Mouse (Mus musculus) embryo, embryonic 11.5 days (tissue): ENCODE results near the gene Efna3.

Experiments used
- DNase-seq: peaks from one replicate; pipeline ENCODE4 v3.0.0-alpha.2; 2012; ENCODE audit warnings: low read depth, low spot score

Gene Efna3

DNA sequence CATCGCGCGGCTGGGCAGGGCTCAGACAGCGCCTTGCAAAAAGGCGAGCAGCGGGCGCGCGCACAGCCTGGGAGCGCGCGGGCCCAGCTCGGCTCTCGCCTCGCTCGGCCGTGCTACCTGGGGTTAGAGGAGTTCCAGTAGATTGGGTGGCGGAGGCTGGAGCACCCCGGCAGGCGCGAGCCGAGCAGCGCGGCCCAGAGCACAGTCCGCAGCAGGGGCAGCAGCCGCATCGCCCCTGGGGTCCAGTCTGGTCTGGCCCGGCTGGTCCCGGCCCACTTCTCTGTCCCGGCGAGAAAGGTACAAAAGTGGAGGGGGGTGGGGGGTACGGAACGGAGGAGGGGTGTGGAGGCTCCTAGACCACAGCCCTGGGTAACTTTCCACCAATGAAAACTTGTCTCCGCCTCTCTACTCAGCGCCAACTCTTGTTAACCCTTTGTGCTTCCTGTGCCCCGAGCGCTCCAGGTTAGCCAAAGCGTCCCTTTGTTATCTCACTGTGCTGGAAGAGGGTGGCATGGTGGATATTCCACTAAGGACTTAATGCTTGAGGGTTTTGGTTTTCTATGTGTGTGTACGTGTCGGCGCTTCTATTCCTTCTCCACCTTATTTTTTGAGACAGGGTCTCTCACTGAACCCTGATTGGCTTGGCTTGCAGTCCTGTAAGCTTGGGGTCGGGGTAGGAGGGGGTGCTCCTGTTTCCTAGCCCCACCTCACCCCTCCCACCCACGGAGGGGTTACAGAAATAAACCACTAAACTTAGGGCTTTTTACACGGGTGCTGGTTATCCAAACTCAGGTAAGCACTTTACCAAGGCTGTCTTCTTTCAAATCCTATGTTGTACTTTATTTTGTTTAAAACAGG is 15.2 kb upstream of the Efna3 start, which contains the start of gene Efna4:
Gene Efna4, minus strand, starts transcription at position 308 of the 858 bp plus-strand sequence.
- peak; percentile 72 for DNase-seq

DNA sequence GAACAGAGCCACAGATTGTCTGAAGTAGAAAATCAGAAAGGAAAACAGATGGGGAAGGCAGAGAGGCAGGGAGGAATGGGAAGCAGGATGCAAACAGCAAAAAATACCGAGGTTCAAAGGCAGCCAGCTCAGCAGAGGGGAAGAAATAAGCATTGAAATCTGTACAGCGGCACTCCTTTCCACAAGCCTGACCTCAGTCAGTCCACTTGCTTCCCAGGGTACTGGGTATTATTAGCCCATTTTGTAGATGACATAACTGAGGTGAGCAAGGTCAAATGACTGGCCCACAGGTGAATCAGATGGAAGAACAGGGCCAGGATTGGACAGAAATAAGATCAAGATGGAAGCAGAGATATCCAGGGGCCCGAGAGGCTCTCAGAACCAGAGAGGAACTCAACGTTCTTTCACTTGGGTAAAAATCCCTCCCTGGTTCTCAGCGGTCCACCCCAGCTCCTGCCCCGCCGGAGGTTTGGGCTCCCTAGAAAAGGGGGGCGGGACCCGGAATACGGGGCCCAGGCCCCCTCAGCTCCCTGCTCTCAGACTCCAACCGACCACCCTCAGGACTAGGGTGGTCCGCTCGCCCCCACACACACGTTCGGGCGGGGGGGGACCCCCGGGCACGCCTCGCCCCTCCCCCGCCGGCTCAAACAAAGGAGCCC is 14.4 kb upstream of the Efna3 start:
- DNase-seq = no peak

DNA sequence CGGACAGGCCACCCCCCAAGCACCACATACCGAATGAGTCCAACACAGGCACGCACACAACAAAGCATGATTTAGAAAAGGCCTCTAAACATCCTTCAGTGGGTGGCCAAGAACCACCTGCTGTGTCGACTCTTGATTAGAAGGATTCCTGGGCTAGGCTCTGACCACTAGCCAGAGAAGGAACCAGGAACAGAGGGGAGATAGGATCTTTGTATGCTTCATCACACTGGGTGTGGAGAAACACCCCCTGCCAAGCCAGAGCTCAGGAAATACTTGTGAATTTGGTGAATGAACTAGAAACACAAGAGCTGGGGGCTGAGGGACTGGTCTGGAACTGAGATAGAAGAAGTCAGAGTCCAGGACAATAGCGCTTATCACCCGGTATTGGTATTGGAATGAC is 13.8 kb upstream of the Efna3 start:
- no peak for DNase-seq

DNA sequence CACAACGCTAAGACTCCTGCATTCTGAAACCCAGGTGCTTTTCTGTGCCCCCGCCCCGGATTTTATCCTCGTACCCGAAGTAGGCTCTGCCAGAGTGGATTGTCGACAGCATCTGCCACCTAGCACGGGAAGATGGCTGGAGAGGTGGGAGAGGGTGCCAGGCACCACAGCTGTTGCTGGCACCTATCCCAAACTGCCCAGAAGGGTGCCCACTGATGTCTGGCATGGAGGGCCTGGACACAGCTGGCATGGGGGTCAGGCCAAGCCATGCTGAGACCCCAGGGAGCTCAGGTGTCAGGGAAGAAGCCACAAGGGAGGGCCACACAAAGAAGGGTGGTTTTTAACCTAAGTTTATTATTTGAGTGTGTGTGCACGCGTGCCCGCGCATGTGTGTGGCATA is 10.3 kb upstream of the Efna3 start:
- no peak for DNase-seq

DNA sequence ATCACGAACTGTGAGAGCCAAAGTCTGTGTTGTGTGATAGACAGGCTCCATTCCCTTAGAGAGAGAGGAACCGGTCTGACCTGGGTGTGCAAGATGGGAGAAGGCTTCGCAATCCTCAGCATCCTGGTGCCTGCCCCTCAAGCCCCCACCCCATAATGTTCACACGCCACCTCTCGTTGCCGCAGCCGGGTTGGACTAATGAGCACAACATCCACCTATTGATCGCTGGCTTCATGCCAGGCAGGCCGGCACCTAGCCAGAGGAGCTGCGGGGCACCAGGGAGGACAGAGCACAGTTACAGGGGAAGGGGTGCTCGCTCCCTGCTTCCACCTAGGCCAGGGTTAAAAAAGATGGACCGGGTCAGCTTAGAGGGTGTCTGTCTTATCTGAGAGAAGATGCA is 9.7 kb upstream of the Efna3 start:
- DNase-seq = no peak

DNA sequence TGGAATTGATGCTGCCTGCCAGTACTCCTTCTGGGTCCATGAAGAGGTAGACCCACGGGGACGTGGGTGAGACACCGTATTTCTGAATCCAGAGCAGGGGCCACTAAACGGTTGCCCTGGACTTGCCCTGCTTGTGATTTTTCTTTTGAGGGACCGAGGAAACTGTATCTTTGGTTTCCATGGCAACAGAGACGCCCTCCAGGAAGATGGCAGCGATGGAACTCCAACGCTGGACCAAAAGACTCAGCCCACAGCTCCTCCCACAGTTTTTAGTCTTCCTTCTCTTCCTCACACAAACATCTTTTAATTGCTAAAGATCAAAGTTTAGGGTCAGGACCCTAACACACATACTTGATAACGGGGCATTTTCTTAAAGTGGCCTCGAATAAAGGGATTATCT is 9.2 kb upstream of the Efna3 start:
- DNase-seq = no peak

DNA sequence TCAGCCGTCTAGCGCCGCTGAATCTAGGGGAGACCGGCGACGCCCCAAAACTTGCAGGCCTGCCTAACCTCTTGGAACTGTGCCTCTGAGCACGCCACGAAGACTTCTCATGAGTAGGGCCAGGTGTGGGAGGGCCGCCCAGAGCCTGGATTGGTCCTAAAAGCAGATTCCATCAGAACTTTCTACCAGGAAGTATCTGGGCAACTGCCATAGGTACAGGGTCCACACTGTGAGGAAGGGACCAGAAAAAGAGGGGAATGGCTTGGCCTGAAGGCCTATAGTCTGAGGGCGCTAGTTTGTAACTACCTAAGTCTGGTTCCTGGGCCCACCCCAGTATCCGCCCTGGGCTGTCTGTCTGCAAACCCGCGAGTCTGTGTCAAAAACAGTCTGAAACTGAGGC is 8.8 kb upstream of the Efna3 start:
- DNase-seq = no peak

DNA sequence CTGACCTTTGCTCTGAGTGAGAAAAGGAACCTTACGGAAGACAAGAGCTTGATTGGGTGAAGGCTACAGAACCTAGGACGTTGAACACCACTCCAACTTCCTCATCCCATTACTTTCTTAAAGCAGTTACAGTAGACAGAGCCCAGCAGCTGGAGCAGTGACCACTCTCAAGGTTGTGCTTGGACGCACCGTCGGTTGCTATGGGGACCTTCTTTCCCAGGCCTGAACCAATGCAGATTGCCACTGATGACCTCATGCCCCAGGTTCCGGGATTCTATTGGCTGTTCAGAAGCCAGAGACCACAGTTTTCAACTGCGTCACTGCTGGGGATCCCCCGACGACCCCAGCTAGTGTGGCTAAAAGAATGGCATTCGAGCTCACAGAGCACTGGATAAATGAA is 8.2 kb upstream of the Efna3 start:
- DNase-seq = no peak

DNA sequence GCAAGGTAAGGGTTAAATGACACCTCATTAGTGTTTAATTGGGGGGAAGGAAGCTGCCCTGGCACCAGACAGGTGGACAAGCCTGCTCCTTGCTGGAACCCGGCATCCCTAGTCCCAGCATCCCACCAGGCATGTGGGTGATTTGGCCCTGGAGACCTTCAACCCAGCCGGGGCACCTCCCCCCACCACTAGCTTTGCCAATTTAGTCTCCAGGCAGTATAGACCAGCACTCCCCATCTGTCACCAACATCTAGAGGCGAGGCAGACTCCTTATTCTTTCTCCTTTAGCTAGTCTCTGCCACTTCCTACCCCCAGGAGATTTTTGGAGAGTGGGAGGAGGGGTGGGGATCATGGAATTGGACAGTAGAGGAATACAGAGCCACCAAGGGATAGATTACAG is 7.6 kb upstream of the Efna3 start:
- no peak for DNase-seq

DNA sequence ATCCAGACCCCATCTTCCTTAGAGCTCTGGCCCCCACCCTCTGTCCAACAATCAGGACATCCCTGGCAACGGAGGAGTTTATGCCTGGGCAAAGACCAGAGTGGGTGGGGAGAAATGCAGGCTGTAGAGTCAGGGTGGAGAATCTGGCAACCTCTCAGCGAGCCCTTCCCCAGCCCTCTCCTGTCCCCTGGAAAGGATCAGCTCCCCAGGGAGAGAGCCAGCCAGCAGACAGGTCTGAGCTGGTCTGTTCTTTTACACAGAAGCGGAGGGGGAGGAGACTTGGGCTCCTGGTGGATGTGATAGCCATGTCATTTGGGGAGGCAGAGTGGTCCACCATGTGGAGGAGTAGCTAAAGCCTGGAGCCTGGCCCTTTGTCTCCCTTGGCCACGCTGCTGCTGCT is 5.9 kb upstream of the Efna3 start:
- DNase-seq = no peak

DNA sequence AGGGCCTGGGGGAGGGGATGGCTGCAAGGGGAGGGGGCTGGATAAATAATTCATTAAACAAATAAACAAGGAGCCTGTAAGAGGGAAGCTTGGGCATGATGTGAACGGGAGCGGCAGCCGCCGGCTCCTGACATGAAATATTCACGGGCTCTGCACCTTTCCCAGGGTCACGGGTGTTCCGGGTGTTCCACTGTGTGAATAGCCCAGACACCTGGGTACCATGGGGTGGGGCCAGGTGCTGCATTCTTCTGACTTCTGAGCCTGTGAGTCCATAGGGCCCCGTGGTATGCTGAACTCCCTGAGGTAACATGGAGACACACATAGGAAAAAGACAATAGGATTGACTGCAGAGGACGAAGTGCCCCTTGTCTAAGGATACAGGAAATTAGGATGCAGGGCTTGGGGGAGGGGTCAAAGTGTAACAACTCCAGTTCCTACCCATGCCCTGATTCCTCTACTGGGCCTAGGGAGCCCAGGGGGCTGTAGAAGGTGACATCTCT is 4.7 kb upstream of the Efna3 start:
- no peak for DNase-seq

DNA sequence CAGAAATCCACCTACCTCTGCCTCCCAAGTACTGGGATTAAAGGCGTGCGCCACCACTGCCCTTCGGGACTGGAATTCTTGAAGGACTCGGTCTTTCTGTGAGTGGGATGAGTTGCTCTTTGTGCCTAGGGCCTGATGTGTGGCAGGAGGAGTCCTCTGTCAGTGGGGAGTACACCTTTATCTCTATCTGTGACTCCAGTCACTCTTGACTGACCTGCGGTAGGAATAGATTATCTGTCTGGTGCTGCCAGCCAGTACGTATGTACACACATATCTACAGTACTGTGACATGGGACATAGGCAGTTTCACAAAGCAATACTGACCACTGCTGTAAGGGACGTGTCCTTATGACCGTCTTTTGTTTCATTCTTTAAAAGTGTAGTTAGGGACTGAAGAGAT is 3.1 kb upstream of the Efna3 start:
- DNase-seq = no peak

DNA sequence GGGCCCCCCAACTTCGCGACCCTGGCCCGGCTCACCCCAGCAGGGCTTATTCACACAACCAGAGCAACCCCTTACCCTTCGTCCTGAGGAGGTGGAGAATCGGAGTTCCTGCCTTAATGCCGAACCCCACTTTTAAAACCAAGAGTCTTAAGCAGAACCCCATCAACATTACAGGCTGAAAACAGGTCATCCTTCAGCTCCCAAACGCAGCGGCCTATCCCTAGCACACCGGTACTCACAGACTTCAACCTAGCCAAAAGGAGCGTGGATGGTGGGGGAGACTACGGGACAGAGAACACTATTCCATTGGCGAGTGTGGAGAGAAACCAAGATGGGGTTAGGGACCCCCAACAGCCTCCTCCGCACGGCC is 649 bp downstream of the Efna3 start:
- no peak for DNase-seq

DNA sequence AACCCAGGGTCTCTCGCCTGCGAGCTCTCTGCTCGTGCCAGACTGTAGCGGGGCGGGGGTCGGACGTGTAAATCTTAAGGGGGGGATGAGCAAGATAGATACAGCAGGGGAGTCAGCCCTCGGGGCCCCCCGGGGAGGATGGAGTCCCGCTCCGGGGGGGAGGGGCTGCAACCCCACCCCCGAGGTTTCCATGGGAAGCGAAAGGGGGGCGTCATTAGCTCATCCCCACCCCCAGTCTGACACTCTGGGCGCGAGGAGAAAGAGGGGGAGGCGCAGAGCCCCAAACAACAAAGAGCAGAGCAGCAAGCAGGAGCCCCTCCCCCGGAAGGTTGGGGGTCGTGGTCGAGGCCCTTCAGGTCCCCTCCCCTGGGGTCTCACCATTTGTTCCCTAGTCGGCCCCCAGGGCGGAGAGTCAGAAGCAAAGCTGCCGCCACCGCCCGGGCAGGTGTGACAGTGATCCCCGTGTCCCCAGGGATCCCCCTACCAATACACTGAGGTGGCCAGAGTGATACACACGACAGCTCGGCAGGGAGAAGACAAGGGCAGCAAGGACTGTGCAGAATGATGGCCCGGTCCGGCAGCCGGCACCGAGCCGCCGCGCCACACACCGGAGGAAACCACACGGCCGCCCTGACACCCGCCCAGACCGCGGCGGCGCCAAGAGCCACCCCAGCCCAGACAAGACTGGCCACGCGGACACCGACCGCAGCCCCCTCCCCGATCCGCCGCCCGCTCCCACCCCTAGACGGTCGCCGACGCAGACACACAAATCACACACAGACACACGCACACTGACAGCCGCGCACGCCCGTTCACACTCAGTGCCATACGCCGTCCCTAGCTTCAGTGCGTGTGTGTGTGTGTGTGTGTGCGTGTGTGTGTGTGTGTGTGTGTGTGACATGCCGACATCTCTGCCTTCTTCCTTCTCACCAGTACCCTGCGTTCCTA is 1.3 kb downstream of the Efna3 start:
- no peak for DNase-seq

DNA sequence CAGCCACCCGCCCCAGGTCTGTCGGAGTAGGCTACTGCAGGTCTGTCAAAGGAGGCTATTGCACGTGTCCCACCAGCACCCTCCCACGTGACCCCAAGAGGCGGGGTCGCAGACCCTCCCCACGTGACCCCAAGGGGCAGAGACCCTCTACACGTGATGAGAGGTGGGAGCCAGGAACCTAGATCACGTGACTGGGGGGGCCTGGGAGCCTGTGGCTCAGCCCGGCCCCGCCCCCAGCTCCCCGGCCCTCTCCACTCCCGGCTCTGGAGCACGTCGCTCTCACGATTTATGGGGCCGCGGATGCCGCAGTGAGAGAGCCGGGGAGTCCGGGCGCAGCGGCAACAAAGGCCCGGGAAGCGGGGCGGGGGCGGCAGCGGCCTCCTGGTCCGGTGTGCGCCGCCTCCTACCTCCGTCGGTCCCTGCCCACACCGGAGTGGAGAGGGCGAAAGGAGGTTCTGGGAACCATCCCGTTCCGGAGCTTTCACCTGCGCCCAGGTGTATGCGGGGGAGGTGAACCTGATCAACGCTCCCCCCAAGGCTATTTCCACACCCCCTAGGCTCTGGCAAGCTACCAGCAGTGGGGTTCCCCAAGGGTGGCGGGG is 2.1 kb downstream of the Efna3 start:
- DNase-seq = peak; percentile 69

DNA sequence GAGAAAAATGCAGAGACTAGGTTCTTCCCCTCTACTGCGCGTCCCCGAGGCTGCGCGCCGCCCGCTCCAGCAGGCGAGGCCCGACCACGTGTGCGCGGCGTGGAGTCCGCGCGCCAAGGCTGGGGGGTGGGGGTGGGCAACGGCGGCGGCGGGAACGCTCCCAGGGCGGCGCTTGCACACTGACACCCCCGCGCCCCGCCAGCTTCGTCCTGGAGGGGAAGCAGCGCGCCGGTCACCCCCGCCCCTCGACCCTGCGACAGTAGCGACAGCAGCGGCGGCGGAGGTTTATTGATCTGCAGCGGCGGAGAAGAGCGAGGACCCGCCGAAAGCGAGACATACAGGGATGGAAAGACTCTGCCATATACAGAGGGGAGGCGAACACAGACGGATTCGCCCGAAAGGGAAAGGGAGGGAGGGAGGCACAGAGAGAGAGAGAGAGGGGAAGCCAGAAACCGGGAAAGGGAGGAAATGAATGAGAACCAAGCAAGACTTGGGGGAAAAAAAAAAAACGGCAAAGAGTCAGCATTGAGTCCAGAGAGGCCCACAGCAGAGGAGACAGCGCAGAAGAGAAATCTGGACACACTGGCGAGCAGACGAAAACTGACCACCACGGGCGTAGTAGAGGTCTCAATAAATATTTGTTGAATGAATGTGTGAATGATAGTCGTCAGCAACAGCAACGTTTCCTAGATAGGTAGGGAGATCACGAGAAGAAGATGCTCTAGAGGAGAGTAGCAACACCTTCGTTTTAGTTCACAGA is 3.0 kb downstream of the Efna3 start:
- no peak for DNase-seq

DNA sequence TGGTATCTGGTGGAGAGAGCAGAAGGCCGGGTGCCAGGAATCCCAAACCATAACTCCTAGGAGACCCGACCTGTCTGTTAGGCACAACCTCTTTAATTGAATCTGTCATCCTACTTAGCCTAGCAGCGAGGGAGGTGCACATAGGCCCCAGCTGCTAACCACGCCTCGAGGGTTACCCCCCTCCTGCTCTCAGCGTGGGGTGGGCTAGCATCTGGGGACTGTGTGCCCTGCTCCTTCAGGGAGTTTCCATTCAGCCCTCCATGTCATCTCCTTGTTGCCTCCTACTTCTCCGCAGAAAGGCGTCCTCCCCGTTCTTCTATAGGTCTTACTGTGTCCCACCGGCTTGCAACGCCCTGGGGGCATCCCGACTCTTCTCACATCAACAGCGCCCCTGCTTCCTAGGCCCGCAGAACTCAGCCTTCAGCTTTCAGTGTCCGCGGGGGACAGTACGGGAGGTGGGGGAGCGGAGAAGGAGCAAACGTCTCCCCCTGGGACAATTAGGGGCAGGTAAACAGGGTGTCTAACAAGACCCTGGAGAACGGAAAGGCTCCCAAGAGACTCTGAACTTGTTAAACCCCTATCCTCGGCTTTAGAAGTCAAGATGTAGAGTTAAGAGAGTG is 3.7 kb downstream of the Efna3 start:
- DNase-seq = no peak

DNA sequence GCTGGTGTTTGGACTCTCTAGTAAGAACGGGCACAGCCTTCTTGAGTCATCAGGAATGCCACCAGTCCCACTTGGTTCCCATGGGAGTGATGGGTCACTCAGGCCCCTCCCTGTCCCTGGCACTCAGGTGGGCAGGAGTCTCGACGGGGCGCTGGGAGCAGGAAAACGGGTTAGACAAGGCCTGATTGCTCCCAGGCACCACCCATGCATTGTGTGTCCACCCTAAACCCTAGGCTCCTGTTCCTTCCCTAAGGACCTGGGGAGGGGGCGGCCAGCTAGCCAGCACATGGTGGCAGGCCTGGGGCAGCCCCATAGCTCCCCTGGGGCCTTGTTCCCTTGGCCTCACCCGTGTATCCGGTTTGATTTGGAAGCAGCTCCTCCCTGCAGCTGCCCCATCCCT is 4.4 kb downstream of the Efna3 start:
- no peak for DNase-seq

DNA sequence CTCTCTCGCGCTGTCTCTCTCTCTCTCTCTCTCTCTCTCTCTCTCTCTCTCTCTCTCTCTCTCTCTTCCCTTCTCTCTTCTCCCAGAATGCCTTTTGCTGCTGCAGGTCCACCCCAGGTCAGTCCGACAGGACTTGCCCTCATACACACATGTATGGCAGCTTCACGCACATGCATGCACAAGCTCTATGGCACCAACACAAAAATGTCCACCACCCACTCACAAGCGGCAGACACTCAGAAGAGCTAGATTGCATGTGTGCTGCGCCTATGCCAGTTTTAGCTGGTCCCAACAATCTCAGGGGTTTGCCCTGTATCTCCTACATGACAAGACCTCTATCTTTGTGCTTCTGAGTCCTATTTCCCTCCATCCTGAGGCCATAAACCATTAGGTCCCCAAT is 5.5 kb downstream of the Efna3 start:
- no peak for DNase-seq

DNA sequence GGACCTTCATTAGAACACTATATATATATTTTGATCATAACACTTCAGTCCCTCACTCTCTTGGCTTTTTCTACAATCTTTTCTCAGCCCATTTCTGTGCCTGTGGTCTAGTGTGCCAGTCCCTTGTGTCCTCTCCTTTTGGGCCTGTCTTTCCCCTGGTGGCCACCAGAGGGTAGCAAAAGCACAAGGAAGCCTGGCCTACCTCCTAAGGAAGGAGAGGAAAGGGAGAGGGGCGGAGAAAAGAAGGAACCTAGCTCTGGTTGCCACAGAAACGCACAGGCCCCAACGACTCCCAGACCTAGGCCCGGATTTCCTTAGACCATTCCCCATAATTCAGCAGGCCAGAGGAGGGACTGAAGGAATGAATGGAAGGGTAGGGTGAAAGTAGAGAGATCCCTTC is 5.9 kb downstream of the Efna3 start:
- peak; percentile 87 for DNase-seq
